Mouse (Mus musculus) neural tube, embryonic 15.5 days (tissue): Measurements from ENCODE around the gene Cwh43. TPM values are rescaled to one million over a fixed set of nuclear protein-coding genes. Genes with fewer than 3 reads are reported as not detected.
A peak's percentile ranks its signal among the peaks of the same experiment; 100 is the strongest.

ENCODE experiments used
- ATAC-seq: fragments of 200-750 bp; cut with Nextera tagmentation; 2 replicates; pipeline ENCODE4 v1.8.0; 2017; ENCODE audit warnings: mild to moderate bottlenecking, moderate TSS enrichment, moderate library complexity; ENCODE audit not compliant: low FRiP score
- H3K27ac ChIP-seq: fragments of 300-500 bp; sonication (generic); replicated peaks from 2 replicates; pipeline ENCODE4 v1.5.1; 2015; ENCODE audit warnings: mild to moderate bottlenecking, inconsistent platforms
- H3K27me3 ChIP-seq: fragments of 300-500 bp; sonication (generic); replicated peaks from 2 replicates; pipeline ENCODE4 v1.6.1; 2015; ENCODE audit warnings: inconsistent platforms
- H3K36me3 ChIP-seq: fragments of 300-500 bp; sonication (generic); 2 replicates; pipeline ENCODE4 v1.6.1; 2015; ENCODE audit warnings: inconsistent platforms
- H3K4me1 ChIP-seq: fragments of 300-500 bp; sonication (generic); 2 replicates; pipeline ENCODE4 v1.6.1; 2015; ENCODE audit warnings: inconsistent platforms
- H3K4me2 ChIP-seq: fragments of 300-500 bp; sonication (generic); 2 replicates; pipeline ENCODE4 v1.6.1; 2015; ENCODE audit warnings: inconsistent platforms, mild to moderate bottlenecking, moderate library complexity
- H3K4me3 ChIP-seq: fragments of 300-500 bp; sonication (generic); replicated peaks from 2 replicates; pipeline ENCODE4 v1.5.1; 2015; ENCODE audit warnings: mild to moderate bottlenecking, inconsistent platforms
- H3K9ac ChIP-seq: fragments of 300-500 bp; sonication (generic); replicated peaks from 2 replicates; pipeline ENCODE4 v1.6.1; 2015; ENCODE audit warnings: mild to moderate bottlenecking, inconsistent platforms
- H3K9me3 ChIP-seq: fragments of 300-500 bp; sonication (generic); replicated peaks from 2 replicates; pipeline ENCODE4 v1.6.1; 2016; ENCODE audit warnings: inconsistent platforms
- WGBS: fragments of 180-500 bp; shearing (Covaris S2); methylation state at CpG from one replicate; pipeline ENCODE4 v1.1.7; 2015; ENCODE audit warnings: mixed read lengths; 5-methylcytosine and 5-hydroxymethylcytosine counted together
- polyA plus RNA-seq: library from polyadenylated mRNA; unstranded; fragments of >200 nt; fragmentation: Nextera tagmentation; extraction: Ambion mirVana; gene quantifications from 2 replicates; pipeline ENCODE4 v1.2.1, GENCODE M21; 2015

Gene Cwh43
- polyA plus RNA-seq, 1 experiment from 2014 or later, result 0.56 TPM

DNA sequence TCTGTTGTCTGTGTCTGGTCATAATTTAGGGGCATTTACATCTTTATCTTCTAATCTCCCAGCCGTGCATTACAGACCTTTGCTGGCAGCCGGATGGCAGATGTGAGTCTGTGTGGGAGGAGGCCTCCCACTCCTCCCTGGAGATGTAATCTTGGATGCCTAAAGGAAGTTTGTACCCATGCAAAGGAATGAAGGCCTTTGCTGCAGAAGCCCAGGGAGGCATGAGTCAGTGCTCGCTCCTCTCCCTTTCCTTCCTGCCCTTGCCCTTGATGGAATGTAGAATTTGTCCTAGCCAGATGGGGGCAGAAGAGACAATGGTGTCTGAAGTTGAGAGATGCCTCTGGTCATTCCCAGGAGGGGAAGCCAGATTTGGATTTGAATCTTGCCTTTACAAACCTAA lies 32.7 kb upstream of the Cwh43 start:
- Histone ChIP-seq H3K36me3 (no peaks in the 10 kb centered on the region), H3K27me3 (no peaks in the 10 kb centered on the region), H3K4me3 (no peak overlapping the region), H3K27ac (no peak overlapping the region), H3K9ac (no peak overlapping the region), H3K4me1 (peaks cover 7% of the 10 kb centered on the region), H3K4me2 (no peak overlapping the region), H3K9me3 (no peaks in the 10 kb centered on the region)
- 56% methylated on average over 3 of the region's 3 CpGs for WGBS
- ATAC-seq, result no peak

DNA sequence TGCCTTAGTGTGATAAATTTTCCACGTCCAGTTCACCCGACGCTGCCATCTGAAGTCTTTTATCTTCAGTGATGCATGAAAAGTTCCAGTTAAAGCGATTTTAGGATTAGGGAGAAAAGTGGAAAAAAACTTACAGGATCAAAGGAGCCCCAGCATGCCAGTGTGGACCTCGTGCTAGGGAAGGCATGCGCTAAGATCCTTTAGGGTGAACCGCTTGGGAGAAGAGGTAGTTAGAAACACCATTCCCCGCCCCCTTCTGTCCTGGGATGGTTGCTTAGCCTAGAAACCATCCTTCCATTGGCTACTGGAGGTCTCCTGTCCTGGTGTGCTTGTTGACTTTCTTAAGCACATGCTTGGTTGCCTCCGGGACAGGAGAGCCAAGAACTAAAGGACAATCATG lies 29.8 kb upstream of the Cwh43 start:
- no peak overlapping the region for H3K9ac ChIP-seq
- ATAC-seq, result no peak
- H3K4me1 ChIP-seq, result no peaks in the 10 kb centered on the region
- H3K9me3 ChIP-seq, result no peaks in the 10 kb centered on the region
- H3K4me2 ChIP-seq, result no peak overlapping the region
- no peaks in the 10 kb centered on the region for H3K36me3 ChIP-seq
- peaks cover 9% of the 10 kb centered on the region for H3K27me3 ChIP-seq
- no peak overlapping the region for H3K27ac ChIP-seq
- no peak overlapping the region for H3K4me3 ChIP-seq
- WGBS, result 52% methylated on average over 9 of the region's 9 CpGs

DNA sequence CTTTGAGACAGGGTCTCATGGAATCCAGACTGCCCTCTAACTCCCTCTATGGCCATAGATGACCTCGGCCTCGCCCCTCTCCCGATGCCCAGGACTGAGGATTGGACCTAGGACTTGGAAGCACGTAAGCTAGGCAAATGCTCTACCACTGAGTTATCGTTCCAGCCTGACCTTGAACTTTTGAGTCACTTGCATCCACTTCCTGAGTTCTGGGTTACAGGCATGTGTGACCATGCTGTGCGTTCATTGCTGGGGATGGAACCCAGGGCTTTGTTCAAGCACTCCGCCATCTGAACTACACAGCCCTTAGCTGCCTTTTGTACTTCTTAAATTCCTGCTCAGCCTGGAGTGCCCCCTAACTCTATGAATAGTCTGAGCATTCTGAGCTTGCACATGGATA lies 29.4 kb upstream of the Cwh43 start:
- no peaks in the 10 kb centered on the region for H3K9me3 ChIP-seq
- no peak overlapping the region for H3K9ac ChIP-seq
- no peak overlapping the region for H3K27ac ChIP-seq
- H3K27me3 ChIP-seq, result peaks cover 12% of the 10 kb centered on the region
- no peak for ATAC-seq
- no peak overlapping the region for H3K4me3 ChIP-seq
- 92% methylated on average over 7 of the region's 7 CpGs for WGBS
- H3K4me2 ChIP-seq, result no peak overlapping the region
- no peaks in the 10 kb centered on the region for H3K36me3 ChIP-seq
- H3K4me1 ChIP-seq, result no peaks in the 10 kb centered on the region

GRCm38 (mm10) chr5:73379908-73380307 lies 26.0 kb upstream of the Cwh43 start:
- no peaks in the 10 kb centered on the region for H3K9me3 ChIP-seq
- no peaks in the 10 kb centered on the region for H3K4me1 ChIP-seq
- no peak overlapping the region for H3K9ac ChIP-seq
- no peak overlapping the region for H3K27ac ChIP-seq
- peaks cover 12% of the 10 kb centered on the region for H3K27me3 ChIP-seq
- ATAC-seq, result peak; percentile 84
- H3K4me3 ChIP-seq, result no peak overlapping the region
- no peak overlapping the region for H3K4me2 ChIP-seq
- 37% methylated on average over 3 of the region's 3 CpGs for WGBS
- no peaks in the 10 kb centered on the region for H3K36me3 ChIP-seq

GRCm38 (mm10) chr5:73380829-73381228 lies 25.0 kb upstream of the Cwh43 start:
- H3K4me3 ChIP-seq, result no peak overlapping the region
- no peak overlapping the region for H3K4me2 ChIP-seq
- no peaks in the 10 kb centered on the region for H3K9me3 ChIP-seq
- ATAC-seq, result no peak
- H3K36me3 ChIP-seq, result no peaks in the 10 kb centered on the region
- H3K27ac ChIP-seq, result no peak overlapping the region
- H3K4me1 ChIP-seq, result no peaks in the 10 kb centered on the region
- 62% methylated on average over 8 of the region's 8 CpGs for WGBS
- peaks cover 12% of the 10 kb centered on the region for H3K27me3 ChIP-seq
- H3K9ac ChIP-seq, result no peak overlapping the region

DNA sequence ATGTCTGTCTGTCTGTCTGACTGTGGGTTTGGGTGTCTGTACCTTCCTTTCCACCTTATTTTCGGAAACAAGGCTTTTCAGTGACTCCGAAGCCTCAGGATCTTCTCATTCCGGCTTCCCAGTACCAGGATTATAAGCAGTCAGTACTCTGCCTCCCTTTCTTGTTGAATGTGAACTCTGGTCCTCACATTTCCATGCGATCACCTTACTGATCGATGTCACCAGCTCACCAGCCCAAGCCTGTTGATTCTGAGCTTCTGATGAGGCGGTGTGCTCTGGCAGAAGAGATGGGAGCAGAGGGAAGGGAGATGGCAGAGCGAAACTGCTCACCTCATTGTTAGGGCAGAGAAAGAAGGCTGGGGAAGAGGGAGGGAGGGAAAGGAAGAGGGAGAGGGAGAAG lies 24.4 kb upstream of the Cwh43 start:
- no peak for ATAC-seq
- H3K27me3 ChIP-seq, result peaks cover 12% of the 10 kb centered on the region
- no peaks in the 10 kb centered on the region for H3K9me3 ChIP-seq
- no peak overlapping the region for H3K9ac ChIP-seq
- H3K4me2 ChIP-seq, result no peak overlapping the region
- WGBS, result 86% methylated on average over 7 of the region's 7 CpGs
- no peaks in the 10 kb centered on the region for H3K36me3 ChIP-seq
- no peak overlapping the region for H3K4me3 ChIP-seq
- H3K27ac ChIP-seq, result no peak overlapping the region
- no peaks in the 10 kb centered on the region for H3K4me1 ChIP-seq

GRCm38 (mm10) chr5:73381976-73382540 lies 23.8 kb upstream of the Cwh43 start:
- Histone ChIP-seq H3K27ac (no peak overlapping the region), H3K4me3 (no peak overlapping the region), H3K9me3 (no peaks in the 10 kb centered on the region), H3K27me3 (peaks cover 12% of the 10 kb centered on the region), H3K4me2 (no peak overlapping the region), H3K9ac (no peak overlapping the region), H3K36me3 (no peaks in the 10 kb centered on the region), H3K4me1 (no peaks in the 10 kb centered on the region)
- ATAC-seq, result no peak
- WGBS, result 91% methylated on average over 9 of the region's 9 CpGs

DNA sequence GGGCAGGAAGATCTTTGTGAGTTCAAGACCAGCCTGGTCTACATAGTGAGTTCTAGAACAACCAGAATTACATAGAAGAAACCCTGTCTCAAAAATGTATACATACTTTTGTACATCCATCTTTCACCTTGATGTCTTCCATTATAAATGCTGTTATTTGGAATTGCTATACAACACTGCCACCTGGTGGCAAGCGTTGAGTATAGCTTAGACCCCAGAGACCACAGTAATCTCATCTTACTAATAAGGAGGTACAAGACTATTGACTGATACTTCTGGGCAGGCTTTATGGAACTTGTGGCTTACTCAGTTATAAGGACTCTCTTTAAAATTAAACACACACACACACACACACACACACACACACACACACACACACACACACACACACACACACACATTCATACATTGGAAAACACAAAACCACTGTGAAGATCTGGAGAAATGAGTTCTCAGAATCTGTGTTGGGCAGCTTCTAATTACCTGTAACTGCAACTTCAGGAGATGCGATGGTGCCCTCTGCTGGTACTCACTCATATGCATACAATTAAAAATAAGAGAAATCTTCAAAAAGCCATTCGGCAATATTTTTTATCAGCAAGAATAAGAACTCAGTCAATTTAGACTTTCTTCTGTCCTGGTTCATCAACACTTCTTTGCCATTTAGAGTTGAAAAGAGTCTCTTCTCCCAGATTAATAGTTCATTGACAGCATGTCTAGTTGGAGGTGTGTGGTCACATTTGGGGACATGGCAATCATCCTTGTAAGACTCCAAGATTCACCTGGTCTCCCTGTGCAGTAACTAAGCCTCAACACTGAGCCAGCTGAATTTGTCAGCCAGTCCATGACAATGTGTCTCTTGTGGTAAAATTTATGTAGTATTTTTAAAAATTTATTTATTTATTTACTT lies 22.9 kb upstream of the Cwh43 start:
- Histone ChIP-seq H3K36me3 (no peaks in the 10 kb centered on the region), H3K4me2 (no peak overlapping the region), H3K9me3 (no peaks in the 10 kb centered on the region), H3K9ac (no peak overlapping the region), H3K27ac (no peak overlapping the region), H3K4me3 (no peak overlapping the region), H3K4me1 (no peaks in the 10 kb centered on the region), H3K27me3 (peaks cover 12% of the 10 kb centered on the region)
- ATAC-seq, result no peak; the same call in 1 of the 2 replicates
- 34% methylated on average over 3 of the region's 3 CpGs for WGBS

- Histone ChIP-seq H3K9me3 (no peaks in the 10 kb centered on the region), H3K4me1 (no peaks in the 10 kb centered on the region), H3K27ac (no peak overlapping the region), H3K27me3 (peaks cover 12% of the 10 kb centered on the region), H3K4me2 (no peak overlapping the region), H3K4me3 (no peak overlapping the region), H3K36me3 (no peaks in the 10 kb centered on the region), H3K9ac (no peak overlapping the region)
- ATAC-seq, result no peak
- WGBS, result 21% methylated on average over 4 of the region's 4 CpGs
Observed at GRCm38 (mm10) chr5:73383647-73383970, 22.3 kb upstream of the Cwh43 start.

DNA sequence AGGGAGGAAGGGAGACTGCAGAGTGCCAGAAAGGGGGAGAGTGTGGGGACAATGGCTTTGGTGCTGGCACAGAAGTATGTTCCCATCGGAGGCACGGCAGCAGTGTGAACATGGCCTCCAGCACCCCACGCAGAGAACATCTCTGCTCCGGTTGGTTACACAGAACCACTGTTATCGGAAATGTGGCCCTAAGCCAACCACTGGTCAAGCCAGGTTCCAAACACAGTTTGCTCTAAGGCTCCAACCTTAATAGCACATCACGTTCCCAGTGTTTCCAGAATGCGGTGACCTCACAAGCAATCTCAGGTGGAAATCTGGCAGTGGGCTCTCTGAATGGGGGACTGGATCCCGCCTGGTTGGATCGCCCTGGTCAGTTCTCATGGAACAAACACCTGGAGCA lies 12.8 kb upstream of the Cwh43 start:
- Histone ChIP-seq H3K27ac (no peak overlapping the region), H3K9me3 (no peaks in the 10 kb centered on the region), H3K4me3 (no peak overlapping the region), H3K36me3 (no peaks in the 10 kb centered on the region), H3K9ac (no peak overlapping the region), H3K4me1 (no peaks in the 10 kb centered on the region), H3K27me3 (no peaks in the 10 kb centered on the region; the same call in 1 of the 2 replicates), H3K4me2 (no peak overlapping the region)
- WGBS, result 89% methylated on average over 9 of the region's 9 CpGs
- no peak for ATAC-seq

DNA sequence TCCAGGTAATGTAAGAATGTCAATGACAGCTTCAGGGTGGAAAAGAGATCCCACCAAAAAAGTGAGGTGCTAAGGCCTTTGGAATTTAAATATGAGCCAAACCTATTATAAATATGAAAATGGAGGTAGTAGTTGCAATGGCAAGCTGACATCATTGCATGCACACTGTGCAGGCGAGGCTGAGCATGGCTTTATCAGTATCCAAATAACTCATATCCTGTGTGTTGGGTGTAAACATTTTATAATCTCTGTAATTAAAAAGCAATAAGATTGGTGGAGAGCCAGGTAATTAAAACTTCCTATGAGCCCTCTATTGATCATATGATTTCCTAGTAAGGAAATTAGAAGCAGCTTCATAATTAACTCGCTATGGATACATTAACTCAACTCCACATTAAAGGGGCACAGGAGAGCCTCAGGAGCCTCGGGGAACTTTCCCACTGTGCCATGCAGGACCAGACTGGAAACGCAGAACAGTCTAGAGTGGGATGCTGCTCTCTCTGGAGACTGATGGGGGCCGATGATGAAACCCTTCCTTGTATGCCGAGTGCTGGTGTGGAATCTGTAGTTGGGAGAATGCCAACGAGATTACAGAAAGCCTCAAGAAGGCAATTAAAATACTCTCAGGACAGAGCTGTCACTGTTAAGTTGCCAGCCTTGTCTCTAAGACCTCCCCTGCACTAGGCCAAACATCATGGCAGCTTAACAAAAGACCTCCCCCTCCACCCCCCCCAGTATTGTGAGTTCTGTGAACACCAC lies 5.9 kb upstream of the Cwh43 start:
- Histone ChIP-seq H3K4me3 (no peak overlapping the region), H3K27me3 (peaks cover 9% of the 10 kb centered on the region), H3K4me2 (no peak overlapping the region), H3K9me3 (no peaks in the 10 kb centered on the region), H3K27ac (peak overlapping the region; percentile 11), H3K4me1 (peaks cover 8% of the 10 kb centered on the region), H3K36me3 (no peaks in the 10 kb centered on the region), H3K9ac (no peak overlapping the region)
- 29% methylated on average over 7 of the region's 7 CpGs for WGBS
- ATAC-seq, result peak; percentile 88

DNA sequence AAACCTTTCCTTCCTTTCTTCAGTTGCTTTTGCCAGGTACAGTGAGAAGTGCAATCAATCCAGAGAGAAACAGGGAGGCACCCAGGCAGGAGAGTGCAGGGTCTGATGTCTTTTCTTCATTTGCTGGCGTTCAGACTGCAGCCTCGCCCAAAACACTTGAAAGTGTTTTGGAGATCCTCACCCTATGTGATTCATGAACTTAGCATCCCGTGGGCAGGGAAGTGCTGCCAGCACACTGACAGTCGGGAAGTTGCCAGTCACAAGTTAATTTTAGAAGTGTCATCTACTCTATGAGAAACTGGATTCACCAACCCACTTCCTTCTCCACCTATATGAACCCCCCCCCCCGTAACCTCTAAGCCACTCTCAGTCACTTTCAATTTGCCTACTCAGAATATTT lies 4.5 kb upstream of the Cwh43 start:
- no peaks in the 10 kb centered on the region for H3K9me3 ChIP-seq
- H3K4me3 ChIP-seq, result no peak overlapping the region
- 74% methylated on average over 5 of the region's 5 CpGs for WGBS
- peaks cover 16% of the 10 kb centered on the region for H3K4me1 ChIP-seq
- no peak overlapping the region for H3K9ac ChIP-seq
- no peak for ATAC-seq
- no peaks in the 10 kb centered on the region for H3K36me3 ChIP-seq
- H3K27ac ChIP-seq, result no peak overlapping the region
- peaks cover 21% of the 10 kb centered on the region for H3K27me3 ChIP-seq
- no peak overlapping the region for H3K4me2 ChIP-seq
